Mouse (Mus musculus) cerebellum, adult (tissue): ENCODE measurements around the gene Prpf8.
"Not testable (repeated sequence)": the region's sequence is repeated elsewhere in the genome, so short reads cannot be mapped to it uniquely, and the experiment has no call there.

Experiments
- ATAC-seq: cut with Nextera tagmentation; 2 replicates; pipeline ENCODE4 v1.9.2; 2017; ENCODE audit warnings: mild to moderate bottlenecking, moderate library complexity, mixed read lengths; ENCODE audit not compliant: insufficient number of reproducible peaks, low FRiP score, low TSS enrichment

Prpf8 gene

DNA sequence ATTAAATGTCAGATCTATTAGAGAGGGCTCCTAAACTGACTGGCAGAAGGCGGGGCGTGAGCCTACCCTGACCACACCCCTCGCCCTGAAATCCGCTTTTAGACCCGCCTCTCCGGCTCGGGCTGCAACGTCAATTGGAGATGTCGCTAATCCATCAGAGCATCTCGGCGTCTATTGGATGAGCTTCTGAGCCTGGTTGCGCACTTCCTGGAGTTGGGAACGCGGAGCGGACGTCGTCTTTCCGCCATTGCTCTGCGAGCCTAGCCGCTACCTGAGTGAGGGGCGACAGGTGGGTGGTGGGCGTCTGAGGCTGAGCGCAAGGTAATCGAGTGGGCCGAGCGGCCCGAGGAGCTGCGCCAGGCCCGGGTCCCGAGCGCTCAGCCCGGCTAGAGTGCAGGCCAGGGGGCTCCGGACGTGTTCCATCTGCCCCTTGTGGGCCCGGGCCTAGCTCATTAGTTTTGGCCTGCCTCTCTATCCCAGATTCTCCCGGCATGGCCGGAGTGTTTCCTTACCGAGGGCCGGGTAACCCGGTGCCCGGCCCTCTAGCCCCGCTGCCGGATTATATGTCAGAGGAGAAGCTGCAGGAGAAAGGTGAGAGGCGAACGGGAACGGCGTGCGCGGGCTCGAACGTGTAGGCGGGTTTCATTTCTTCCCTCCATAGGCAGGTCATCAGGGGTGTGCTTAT is at the start of gene Prpf8:
Gene Prpf8, plus strand, starts transcription at position 216 of the 685 bp plus-strand sequence.
- ATAC-seq: peak; percentile 100

DNA sequence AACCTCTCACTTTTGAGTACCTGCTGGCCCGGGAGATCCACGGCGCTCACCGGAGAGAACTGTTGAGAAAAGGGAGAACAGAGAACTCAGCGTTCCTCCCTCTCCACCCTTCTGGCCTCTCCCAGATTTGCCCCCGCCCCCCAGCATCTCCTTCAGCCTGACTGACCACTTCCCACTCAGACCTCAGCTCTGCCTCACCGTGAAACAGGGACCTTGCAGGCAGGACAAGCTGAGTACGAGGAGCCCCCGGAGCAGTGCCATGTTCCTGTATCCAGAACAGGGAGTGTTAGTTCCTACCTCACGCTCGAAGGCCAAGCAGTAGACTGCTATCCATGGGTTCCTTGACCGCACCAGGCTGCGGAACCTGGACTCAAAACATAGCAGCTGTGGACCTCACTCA is 48.4 kb upstream of the Prpf8 start:
- ATAC-seq: no peak

DNA sequence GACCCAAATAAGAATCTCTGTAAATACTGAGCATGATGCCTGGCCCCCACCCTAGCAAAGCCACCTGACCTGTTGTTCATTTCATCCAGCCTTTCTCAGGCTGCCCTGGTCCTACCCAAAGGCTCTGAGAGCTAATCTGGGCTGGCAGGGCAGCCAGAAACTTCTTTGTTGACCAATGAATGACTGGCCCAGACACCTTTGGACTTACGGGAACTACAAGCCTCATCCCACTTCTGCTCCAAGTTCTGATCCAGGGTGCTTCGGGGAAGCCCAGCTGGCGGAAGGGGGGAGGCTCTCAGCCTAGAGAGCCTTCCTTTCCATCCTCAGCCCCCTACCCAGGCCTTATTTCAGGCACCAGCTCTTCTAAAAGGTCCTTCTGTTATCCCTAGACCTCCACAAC is 47.8 kb upstream of the Prpf8 start:
- no peak for ATAC-seq

DNA sequence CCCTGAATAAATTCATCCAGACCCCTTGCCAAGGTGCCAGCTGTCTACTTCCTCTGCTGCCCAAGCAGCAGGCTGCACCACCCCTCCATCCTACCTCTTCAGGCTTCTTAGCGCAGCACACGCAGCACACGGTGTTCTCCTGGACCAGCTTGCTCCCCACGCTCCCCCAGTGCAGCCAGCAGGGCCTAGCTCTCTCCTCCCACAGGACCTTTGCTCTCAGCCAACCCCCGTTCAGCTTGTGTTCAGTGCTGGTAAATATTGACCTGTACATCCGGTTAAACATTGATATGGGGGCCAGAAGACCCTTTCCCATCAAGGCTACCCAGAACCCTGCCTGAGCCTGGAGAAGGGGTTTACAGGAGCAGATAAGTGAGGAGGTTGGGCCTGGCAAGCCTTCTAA is 47.3 kb upstream of the Prpf8 start, which contains the start of gene Serpinf2:
Gene Serpinf2, minus strand, starts transcription at position 229 of the 400 bp plus-strand sequence.
- no peak for ATAC-seq

DNA sequence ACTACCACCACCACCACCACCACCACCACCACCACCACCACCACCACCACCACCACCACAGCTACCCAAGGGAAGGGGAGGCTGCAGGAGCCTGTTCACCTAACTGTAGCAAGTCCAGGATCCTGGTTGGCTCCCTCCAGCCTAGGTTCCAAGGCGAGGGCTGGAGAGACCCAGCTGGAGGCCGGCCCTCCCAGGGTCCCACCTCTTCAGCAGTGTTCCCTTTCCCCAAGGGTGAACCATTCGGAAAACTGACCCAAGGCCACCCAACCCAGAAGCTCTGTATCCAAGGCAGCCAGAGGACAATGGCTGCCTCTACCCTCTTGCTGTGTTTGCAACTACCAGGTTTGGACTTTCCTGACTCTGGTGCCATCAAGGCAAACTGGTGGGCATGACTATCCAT is 46.7 kb upstream of the Prpf8 start:
- no peak for ATAC-seq

DNA sequence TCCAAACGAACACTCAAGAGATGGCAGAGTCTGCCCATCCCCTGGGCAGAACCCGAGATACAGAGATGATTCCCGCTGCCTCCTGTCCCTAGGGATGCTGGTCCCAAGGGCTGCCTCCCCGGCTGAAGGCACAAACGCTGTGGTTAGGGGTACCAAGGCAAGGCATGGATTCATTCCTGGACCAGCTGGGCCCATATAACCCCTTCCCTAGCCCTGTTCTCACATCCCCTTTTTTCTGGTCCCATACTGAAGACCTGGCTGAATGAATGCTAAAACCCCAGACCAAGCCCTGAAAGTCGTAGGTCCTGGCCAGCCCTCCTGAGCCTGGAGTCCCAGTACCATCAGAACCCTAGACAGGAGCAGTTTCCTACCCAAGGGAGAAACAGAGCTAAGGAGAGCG is 45.6 kb upstream of the Prpf8 start:
- no peak for ATAC-seq

DNA sequence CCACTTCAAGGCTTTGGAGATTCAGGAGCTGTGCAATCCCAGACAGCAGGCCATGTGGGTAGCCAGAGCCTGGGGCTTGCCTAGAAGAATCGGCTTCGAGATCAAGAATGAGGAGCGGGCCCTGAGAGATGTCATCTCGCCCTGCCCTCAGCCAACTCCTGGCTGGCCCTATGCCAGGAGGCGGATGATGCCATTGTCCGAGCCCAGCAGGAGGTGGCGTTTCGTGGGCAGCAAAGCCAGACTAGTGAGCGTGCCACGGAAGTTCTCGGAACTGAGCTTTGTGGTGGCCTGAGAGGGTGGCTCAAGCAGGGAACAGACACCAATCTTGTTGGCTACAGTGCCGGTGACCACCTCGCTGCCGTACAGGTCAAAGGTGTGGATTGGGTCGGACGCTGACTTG is 45.0 kb upstream of the Prpf8 start:
- ATAC-seq: no peak

DNA sequence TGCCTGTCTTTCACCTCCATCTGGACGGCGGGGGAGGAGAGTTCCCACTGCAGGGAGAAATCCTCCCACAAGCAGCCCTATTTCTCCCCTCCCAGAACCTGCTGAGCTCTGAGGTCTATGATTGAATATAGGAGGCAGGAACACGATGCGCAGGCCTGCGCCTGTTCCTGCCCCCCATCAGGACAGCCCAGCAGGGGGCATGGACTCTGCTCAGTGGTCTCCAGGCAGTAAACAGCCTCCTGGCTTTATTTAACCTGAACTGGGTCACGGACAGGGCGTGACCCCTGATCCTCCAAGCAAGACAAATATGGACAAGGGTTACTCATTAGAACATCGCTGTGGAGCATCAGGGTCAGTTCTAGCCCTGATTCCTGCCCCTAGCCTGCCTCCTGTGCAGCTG is 42.9 kb upstream of the Prpf8 start:
- ATAC-seq: no peak

DNA sequence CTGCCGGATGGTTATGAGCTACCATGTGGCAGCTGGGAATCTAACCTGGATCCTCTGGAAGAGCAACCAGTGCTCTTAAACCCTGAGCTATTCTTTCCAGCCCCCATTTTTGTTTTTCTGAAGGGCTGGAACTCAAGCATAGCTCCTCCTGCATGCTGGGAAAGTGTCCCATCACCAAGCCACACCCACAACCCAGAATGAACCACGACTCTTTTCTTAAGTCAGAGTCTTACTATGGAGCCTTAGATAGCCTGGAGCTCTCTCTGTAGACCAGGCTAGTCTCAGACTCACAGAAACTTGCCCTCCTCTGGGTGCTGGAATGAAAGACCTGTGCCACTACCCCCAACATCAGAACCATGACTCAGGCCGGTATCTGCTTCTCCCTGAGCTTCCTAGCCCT is 38.0 kb upstream of the Prpf8 start:
- no peak for ATAC-seq

DNA sequence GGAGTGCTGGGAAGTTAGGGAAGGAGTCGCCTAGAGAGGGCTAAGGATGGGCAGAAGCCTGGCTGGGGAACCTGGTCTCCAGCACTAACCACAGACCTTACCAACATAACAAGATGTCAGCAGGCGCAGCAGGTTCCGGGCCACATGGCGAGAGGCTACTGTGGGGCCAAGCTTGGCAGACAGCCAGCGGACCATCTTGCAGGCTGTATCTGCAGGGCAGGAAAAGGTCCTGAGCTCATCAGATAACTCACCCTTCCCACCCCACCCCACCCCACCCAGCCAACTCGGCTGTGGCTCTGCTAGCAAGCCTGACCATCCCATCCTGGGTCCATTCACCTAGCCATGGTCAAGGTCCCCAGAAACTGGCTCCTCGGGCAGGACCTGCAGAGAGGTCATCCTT is 36.9 kb upstream of the Prpf8 start:
- no peak for ATAC-seq

DNA sequence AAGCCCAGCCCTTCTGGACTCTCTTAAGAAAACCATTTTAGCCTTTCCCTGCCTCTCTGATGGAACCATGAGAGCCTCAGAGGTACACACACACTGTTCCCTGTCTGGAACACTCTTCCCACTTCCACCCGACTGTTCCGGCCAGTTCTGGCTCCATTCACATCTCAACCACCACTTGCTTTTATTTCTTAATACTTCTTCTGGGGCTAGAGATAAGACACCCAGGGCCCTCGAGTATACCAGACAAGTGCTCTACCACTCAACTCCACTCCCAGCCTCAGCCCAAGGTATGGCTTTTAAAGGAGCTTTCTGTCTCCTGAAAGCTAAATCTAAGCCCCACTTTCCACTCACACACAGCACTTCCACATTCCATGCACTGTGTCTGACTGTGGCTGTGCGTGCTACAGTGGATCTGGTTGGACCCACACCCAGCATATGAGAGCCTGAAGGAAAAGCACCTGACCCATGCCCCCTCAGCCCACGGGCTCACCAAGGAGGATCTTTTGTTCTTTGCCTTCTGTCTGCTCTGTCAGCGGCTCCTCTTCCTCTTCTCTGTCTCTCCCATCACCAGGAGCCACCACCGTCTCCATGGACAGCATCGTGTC is 36.2 kb upstream of the Prpf8 start:
- no peak for ATAC-seq

DNA sequence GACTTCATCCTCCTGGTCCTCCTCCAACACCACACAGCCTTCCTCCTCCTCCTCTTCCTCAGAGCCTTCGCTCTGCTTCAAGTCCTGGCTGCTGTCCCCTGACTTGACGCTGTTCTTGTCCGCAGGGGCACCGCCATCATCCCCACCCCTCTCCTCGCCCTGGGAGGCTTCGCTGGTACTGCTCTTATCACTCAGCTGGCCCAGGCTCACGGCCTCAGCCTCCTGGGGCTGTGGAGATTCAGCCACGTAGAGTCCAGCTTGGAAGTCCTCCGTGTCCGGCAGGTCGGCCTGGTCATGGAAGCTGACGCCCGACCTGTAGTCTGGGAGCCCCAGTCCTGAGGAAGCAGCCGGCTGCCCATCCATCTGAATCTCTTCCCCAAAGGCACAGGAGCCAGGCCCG is 35.7 kb upstream of the Prpf8 start:
- no peak for ATAC-seq

DNA sequence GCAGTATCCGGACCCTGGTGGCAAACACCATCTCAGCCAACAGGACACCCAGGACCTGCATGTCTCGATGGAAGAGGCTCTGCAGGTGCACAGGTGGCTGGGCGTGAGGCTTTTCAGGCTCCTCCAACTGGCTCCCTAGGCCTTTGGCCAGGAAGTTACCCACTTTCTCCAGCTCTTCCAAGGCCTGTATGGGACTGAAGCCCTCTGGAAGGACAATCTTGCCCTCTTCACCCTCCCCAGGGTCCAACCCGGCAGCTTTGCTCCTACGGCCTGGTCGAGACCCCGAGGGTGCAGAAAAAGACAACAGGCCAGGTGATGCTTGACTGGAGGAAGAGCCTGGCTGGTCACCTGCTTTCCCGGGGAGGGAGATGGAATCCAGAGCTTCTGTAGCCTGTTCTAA is 34.5 kb upstream of the Prpf8 start:
- no peak for ATAC-seq

DNA sequence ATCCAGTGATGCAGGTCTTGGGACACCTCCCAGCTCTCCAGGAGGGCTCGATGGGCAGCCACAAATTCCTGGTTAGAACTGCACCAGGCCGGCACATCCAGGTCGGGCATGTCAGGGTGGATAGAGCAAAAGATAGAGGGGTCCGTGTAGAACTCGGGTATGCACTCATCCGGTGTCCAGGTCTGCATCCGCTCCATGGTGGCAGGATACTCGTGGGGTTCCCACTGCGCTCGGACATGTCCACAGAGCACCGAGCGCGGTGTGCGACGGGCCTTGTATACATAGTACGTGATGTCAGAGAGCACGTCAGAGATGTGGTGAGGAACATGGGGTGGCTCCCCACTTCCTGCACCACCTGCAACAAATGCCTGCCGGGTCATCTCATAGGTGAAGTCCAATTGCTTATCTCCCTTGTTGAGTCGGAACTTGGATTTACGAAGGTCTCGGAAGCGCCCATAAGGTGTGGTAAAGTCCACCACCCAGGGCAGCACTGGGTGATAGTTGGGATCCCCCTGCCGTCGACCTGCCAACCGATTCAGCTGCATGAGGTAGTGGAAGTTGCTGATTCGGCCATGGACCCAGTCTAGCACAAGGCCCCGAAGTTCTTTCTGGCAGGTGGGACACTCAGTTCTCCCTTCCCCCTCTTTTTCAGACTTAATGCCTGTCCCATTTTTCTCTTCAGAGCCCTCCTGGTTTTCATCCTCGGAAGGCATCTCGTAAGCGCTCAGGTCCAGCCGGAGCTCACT is 33.6 kb upstream of the Prpf8 start:
- ATAC-seq: no peak

DNA sequence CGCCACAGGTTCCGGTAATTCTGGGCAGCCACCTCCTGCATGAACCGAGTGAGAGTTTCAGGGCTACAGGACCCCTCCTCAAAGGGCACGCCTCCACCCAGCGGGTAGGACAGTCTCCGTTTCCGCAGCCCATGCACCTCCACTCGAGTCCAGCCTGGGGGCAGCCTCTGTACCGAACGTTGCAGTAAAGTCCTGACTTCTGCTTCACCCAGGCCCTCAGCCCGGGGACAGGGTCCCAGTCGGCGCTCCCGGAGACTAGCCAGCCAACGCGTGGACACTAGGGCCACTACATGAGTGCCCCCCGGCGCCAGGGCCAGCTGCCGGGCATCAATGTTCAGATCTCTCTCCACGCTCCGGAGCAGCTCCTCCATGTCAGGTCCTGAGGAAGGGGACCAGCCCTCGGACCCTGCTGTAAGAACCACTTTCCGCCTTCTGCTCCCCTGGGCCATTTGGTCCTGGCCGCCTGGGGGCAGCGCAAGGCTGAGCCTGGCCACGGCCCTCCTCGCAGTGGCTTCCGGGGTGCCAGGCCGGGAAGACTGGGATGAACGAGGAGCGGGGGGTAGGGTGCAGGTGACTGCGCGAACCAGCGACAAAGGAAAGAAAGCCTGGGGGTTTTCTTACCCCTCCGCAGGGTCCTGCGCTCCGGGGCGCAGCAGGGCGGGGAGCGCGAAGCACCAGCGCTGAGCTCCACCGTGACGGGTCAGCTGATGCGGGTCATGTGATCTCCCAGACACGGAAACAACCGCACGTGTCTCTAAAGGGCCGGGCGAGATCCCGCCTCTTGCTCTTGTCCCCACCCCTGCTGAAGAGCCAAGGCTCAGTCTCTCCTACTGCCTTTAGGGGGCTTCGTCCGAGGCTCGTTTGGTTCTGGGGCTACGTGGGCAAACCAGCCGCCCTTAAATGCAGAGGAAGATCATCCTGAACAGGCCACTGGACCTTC is 32.4 kb upstream of the Prpf8 start, which contains the start of gene Wdr81:
Gene Wdr81, minus strand, starts transcription at position 727 of the 940 bp plus-strand sequence.
- peak; percentile 73 for ATAC-seq

DNA sequence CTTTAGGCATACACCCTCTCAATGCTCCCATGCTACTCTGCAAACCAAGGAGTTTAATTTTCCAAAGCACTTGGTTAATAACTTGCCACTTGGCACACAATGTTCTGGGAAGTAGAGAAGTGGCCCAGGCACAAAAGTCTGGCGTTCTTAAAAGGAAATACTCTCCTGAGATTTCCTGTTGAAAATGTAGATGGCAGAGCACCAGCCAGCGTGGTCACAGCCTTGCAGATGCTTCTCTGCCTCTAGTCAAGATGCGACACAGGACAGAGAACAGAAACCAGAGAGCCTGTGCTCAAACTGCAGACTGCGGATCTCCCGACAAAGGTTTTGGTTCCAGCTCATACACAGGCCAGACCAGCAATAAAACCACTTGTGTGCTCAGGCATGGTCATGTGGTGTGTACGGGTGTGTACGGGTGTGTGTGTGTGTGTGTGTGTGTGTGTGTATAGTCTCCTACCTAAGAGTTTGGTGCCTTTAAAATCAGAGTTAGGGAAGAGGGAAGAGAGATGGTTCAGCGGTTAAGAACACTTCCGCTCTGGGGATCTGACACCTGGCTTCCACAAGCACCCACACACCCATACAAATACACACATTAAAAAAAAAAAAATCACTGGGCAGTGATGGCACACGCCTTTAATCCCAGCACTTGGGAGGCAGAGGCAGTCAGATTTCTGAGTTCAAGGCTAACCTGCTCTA is 31.4 kb upstream of the Prpf8 start:
- no peak for ATAC-seq

DNA sequence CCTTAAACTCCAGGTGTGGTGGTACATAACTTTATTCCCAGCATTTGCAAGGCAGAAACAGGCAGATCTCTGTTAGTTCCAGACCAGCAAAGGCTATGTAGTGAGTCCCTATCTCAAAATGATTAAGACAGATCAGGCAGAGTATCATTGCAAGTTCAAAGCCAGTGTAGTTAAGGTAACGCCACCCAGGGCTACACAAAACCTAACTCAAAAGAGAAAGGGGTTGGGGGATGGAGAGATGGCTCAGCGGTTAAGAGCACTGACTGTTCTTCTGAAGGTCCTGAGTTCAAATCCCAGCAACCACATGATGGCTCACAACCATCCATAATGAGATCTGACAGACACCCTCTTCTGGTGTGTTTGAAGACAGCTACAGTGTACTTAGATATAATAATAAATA is 30.6 kb upstream of the Prpf8 start:
- not testable (repeated sequence) for ATAC-seq

DNA sequence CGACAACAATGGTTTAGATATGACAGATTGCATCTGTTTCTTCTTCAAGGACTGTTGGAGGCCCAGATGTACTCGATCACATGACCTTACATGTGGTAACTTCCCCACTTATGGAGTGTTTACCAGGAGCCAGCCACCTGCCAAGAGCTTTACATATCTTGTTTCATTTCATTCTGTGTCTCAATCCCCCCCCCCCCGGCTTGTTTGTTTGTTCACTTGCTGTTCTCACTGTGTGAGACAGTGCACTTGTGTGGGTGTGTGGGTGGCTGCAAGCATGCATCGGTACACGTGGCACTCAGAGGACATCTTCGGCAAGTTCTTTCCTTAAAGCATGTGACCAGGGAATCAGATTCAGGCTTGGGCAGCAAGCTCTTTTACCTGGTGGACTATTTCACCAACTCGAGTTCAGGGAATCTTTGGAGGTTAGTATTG is 30.2 kb upstream of the Prpf8 start:
- ATAC-seq: no peak

DNA sequence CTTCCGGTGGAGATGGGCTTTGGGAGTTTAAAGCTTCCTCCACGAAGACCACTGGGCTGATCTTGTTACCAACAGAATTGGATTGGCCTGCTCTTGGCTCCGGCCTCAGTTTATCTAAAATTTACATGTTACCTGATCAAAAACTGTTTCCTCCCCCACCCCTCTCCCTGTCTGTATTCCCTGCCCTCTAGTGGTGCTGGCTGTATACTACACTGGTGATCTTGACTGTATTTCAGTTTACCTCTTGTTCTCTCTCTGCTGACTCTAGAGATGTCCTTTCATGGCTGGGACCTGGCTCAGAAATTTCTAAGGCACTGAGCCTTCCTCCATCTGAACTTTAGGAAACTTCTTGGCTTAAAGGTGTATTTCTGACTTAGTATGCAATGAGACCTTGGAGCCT is 28.4 kb upstream of the Prpf8 start:
- ATAC-seq: no peak

DNA sequence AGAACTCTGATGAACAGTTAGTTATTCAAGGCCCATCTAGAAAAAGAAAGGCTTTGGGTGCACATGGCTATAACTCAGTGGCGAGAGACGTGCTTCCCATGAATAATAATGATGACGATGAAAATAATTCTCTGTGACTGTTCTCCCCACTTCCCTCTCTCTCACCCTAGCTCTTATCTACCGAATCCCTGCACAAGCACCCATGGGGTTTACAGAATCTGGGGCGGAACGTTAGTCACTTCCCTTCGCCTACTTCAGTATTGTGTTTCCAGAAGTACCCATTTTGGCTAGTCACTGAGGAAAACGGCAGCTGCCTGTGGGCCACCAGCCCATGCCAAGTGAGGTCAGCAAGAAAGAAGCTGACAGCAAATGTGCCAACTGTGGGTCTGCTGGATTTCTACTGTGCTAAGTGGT is 28.0 kb upstream of the Prpf8 start:
- no peak for ATAC-seq
